Mouse (Mus musculus) heart, adult 8-10 months (tissue): ENCODE data around the gene Hps4. TPM values are rescaled to one million over a fixed set of nuclear protein-coding genes. Genes with fewer than 3 reads are reported as not detected.
A peak's percentile ranks its signal among the peaks of the same experiment; 100 is the strongest.

Experiments used
- DNase-seq: peaks from one replicate; pipeline ENCODE4 v3.0.0; 2022; ENCODE audit warnings: low spot score
- total RNA-seq, 4 experiments: library from RNA; stranded (reverse); gene quantifications; 2 replicates each; pipeline ENCODE4 v1.2.4; 2022

Hps4 gene
- total RNA-seq, 4 experiments from 2014 or later: 8.5 to 12.6 (median 10.2) TPM

GRCm38 (mm10) chr5:112366879-112367278, 24.0 kb downstream of the Hps4 start:
- DNase-seq: no peak

DNA sequence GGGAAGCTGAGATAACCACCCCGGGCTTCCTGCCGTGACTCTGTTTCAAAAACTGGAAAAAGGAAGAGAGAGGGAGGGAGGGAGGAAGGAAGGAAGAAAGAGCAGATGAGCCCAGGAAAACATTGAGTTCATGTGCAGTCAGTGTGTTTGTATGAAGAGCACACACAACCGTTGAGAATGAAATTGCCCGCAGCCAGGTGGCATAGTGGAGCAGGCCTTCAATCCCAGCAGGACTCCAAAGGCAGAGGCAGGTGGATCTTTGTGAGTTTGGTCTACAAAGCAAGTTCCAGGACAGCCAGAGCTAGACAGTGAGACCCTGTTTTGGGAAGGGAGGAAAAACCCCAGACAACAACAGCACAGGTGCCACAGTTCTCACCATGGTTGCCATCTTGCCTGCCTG, 24.5 kb downstream of the Hps4 start:
- DNase-seq: no peak

DNA sequence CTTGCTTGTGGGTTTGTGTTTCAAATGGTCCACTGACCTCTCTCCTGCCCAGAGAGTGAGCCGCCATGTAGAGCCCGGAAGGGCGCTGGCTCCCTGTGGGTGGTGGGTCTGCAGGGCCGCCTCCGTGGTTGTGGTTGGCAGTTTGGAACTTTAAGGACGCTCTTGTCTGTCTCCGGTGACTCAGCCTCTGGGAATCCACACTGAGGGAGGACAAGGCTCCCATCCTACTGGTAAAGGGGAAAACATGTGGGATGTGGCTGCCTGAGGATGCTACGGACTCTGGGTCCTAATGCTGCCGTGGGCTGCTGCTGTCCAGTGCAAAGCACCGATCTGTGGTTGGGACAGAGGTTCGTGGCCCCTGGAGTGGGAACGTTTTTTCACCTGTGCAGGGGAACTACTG, 25.0 kb downstream of the Hps4 start:
- no peak for DNase-seq

DNA sequence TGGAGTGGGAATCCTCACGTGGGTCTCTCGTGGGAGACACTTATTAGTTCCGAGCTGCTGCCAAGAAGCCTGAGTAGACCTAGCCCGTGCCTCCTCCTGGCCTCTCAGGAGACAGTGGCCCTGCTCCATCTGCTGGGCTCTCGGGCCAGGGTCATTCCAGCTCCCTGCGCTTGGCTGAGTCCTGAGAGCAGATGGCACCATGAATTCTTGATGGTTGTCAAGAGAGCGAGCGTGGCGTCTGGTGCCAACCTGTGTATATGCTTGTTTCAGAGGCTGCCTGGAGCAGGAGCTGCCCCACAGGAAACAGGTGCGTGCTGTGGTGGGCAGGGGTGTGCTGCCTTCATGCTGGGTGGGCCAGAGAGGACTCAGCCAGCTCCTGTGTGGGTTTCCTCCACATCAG, 25.8 kb downstream of the Hps4 start:
- DNase-seq: no peak

GRCm38 (mm10) chr5:112369326-112369725, 26.4 kb downstream of the Hps4 start:
- DNase-seq: no peak

GRCm38 (mm10) chr5:112370236-112370813, 27.4 kb downstream of the Hps4 start:
- no peak for DNase-seq

DNA sequence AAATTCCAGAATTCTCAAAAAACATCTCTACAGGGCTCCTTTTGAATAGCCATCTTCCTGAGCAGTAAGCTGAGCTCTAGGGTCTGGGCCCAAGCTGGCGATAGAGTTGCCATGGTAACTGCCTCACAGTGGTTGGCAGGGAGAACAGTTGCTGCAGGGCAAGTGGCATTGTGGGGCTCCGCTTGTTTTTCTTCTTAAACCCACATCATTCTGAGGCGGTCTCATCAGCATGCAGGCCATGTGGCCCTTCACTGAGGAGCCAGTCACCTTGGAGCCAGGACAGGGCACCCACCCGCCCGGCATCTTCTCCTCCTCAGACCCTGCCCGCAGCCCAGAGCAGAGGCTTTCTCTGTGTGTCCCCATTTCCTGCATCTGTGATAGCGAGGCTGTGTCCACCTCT, 29.1 kb downstream of the Hps4 start:
- no peak for DNase-seq

GRCm38 (mm10) chr5:112376111-112376510, 33.2 kb downstream of the Hps4 start:
- DNase-seq: no peak

DNA sequence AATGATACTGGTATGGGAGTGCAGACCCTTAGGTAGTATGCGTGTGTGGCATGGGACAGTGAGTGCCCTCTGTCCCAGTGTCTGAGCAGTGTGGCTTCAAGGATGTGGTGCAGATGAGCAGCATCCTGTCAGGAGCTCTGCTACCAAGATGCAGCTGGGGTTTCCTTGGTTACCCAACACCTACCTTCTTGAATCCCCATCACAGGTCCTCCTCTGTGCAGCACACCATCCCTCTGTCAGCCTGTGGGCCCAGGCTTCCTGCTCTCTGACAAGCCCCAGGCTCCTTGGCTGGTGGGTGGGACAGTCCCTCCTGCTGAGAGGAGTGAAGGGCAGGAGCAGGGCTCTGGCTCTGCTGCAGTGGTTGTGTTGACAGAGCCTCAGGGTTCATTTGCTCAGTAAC, 34.5 kb downstream of the Hps4 start:
- DNase-seq: no peak

DNA sequence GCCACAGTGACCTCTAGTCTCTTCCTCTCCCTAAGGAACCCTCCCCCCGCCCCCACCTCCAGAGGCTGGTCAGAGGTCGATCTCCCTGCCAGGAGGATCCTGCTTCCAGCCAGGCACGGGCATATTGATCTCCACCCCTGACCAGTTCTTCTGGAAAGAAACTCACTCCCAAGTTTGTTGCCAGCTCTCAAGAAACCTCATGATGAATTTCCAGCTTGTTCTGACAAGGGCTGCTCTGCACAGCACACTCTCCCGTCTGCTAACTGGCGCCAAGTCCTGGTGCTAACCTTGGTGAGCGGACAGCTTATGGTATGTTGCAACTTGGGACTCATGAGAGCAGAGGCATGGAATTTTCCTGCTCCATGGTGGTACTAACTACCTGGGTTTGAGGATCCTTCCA, 35.8 kb downstream of the Hps4 start:
- no peak for DNase-seq

DNA sequence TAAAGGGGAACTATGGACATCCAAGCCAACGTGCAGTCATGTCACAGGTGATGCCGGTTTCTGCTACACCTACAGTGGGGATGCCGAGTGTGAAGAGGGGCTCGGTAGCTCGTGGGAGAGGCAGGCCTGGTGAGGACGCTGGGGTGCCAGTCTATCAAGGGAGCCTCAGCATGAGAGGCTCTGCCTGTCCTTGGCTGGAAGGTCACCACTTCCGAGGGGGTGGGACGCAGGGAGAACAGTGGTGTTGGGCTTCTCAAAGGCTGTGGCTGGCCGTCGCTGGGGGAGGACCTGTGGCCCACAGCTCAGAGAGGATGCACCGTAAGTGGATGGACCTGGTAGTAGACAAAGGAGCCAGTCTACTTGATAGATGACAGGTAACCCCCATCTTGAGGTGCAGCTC, 38.3 kb downstream of the Hps4 start:
- no peak for DNase-seq

GRCm38 (mm10) chr5:112382042-112382441, 39.2 kb downstream of the Hps4 start:
- no peak for DNase-seq

GRCm38 (mm10) chr5:112382641-112383330, 39.9 kb downstream of the Hps4 start:
- DNase-seq: peak; percentile 16

- no peak for DNase-seq
Observed at GRCm38 (mm10) chr5:112384805-112385472, 42.1 kb downstream of the Hps4 start.

DNA sequence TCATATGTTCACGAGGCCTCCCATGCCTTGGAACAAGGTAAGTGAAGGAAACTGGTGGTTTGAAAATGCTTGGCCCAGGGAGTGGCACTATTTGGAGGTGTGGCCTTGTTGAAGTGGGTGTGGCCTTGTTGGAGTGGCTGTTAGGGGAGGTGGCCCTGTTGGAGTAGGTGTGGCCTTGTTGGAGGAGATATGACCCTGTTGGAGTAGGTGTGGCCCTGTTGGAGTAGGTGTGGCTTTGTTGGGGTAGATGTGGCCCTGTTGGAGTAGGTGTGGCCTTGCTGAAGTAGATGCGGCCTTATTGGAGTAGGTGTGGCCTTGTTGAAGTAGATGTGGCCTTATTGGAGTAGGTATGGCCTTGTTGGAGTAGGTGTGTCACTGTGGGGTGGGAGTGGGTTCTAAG, 43.1 kb downstream of the Hps4 start:
- no peak for DNase-seq

DNA sequence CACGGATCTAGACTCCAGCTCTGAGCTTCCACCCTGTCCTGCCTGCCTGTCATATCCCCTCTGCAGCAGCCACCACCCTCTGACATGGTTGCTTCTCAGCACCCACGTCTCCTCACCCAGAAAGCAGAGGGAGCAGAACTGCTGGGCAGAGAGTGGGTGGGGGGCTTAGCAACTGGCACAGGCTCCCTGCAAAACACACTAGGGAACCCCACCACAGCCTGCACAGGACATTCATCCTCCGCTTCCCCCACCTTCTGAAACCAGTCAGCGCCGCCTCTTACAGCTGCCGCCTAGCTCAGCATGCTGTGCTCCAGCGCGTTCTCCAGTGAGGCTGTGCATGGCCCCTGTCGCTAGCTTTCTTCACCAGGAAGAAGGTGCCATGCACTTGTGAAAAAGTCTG, 46.5 kb downstream of the Hps4 start:
- no peak for DNase-seq

DNA sequence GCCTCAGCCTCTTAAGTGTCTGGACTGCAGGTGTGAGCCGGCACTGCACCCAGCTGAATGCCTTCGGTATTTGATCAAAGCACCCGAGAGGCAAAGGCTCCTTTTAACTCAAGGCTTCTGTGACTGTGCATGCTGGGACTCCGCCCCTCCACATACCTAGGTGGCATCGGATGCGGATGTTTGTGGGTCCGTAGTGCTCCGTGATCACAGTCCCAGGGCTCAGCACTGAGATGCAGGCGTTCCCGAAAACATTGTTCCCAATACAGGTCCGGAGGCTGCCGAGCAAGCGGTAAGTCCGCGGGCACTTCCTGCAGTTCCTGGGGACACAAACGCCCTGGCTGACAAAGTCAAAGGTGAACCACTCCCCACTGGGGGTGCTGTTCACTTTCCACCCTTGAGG, 48.1 kb downstream of the Hps4 start:
- no peak for DNase-seq

- no peak for DNase-seq
Observed at GRCm38 (mm10) chr5:112391676-112392323, 48.9 kb downstream of the Hps4 start.

GRCm38 (mm10) chr5:112393741-112394414, 51.0 kb downstream of the Hps4 start:
- no peak for DNase-seq

DNA sequence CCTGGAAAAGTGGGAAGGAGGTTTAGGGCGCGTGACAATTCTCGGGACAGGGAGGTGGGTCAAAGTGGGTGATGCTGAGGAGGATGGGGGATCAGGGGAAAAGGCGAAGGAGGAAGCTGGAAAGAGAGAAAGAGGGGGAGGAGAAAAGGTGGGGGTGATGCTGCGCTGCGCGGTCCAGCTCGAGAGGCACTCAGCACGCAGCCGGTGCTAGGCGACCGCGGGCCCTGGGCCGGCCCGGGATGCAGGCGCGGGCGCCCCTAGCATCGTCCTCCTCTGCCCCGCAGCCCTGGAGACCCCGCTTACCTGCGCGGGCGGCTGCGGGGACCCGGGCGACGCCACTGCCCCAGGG, 51.5 kb downstream of the Hps4 start:
- DNase-seq: no peak

- no peak for DNase-seq
Observed at GRCm38 (mm10) chr5:112394779-112395443, 52.0 kb downstream of the Hps4 start, which contains the start of gene Asphd2. Gene Asphd2, minus strand, starts transcription at chr5:112394866.

DNA sequence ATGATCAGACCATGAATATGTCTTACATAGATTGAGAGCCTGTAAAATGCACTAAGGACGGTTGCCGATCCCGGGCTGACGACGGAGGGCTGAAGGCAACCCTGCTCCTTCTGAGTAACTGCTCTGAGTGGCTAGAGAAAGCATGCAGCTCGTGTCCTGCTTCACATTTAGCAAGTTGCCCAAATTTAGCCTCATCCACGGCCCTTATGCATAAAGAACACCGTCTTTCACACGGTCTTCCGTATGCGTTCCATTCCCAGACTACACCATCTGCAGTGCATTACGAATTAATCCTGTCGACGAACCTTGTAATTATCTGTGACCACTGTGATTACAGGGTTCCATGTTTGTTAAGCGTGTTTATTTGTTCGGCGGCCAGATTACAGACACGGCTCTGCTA, 53.2 kb downstream of the Hps4 start:
- no peak for DNase-seq
